Mouse (Mus musculus) heart, postnatal 0 days (tissue): ENCODE measurements at regions not wholly inside any gene's neighbourhood (a gene's known extent, or its start where the extent isn't known, plus 50 kb on each side); places are given as distances from the start of the nearest gene placed in this dataset.

ENCODE experiments used
- ATAC-seq: fragments of 200-750 bp; cut with Nextera tagmentation; 2 replicates; pipeline ENCODE4 v1.8.0; 2017; ENCODE audit warnings: low read depth, moderate number of reproducible peaks, moderate library complexity; ENCODE audit not compliant: insufficient read depth
- DNase-seq: peaks from one replicate; pipeline ENCODE4 v3.0.0-alpha.2; 2016; ENCODE audit warnings: low spot score
- H3K27ac ChIP-seq: fragments of 300-500 bp; sonication (generic); 2 replicates; pipeline ENCODE4 v1.5.1; 2014; ENCODE audit warnings: low read depth, mild to moderate bottlenecking
- H3K27me3 ChIP-seq: fragments of 300-500 bp; sonication (generic); 2 replicates; pipeline ENCODE4 v1.6.1; 2014; ENCODE audit warnings: low read length, mixed read lengths; ENCODE audit not compliant: control insufficient read depth, insufficient read depth
- H3K36me3 ChIP-seq: fragments of 300-500 bp; sonication (generic); replicated peaks from 2 replicates; pipeline ENCODE4 v1.6.1; 2014; ENCODE audit warnings: low read length, mixed read lengths; ENCODE audit not compliant: control insufficient read depth, insufficient read depth
- H3K4me1 ChIP-seq: fragments of 300-500 bp; sonication (generic); 2 replicates; pipeline ENCODE4 v1.6.1; 2014; ENCODE audit warnings: antibody characterized with exemption; ENCODE audit not compliant: control insufficient read depth, insufficient read depth
- H3K4me2 ChIP-seq: fragments of 300-500 bp; sonication (generic); 2 replicates; pipeline ENCODE4 v1.6.1; 2014; ENCODE audit warnings: low read depth, mild to moderate bottlenecking, low read length, moderate library complexity
- H3K4me3 ChIP-seq: fragments of 300-500 bp; sonication (generic); 2 replicates; pipeline ENCODE4 v1.5.1; 2014; ENCODE audit warnings: low read depth, low read length
- H3K9ac ChIP-seq: fragments of 300-500 bp; sonication (generic); replicated peaks from 2 replicates; pipeline ENCODE4 v1.6.1; 2014; ENCODE audit warnings: low read depth, low read length, mixed read lengths
- H3K9me3 ChIP-seq: fragments of 300-500 bp; sonication (generic); replicated peaks from 2 replicates; pipeline ENCODE4 v1.6.1; 2016; ENCODE audit warnings: low read length; ENCODE audit not compliant: control insufficient read depth
- CTCF ChIP-seq: IDR thresholded peaks from 2 replicates; pipeline ENCODE4 v1.5.1; 2016; ENCODE audit warnings: antibody characterized with exemption, control low read depth, low read depth
- EP300 ChIP-seq: IDR thresholded peaks from 2 replicates; pipeline ENCODE4 v1.6.1; 2016; ENCODE audit warnings: antibody characterized with exemption, low read depth
- WGBS: fragments of 180-500 bp; shearing (Covaris S2); extraction: QIAGEN DNeasy Blood & Tissue Kit; methylation state at CpG from one replicate; pipeline ENCODE4 v1.1.7; 2014; 5-methylcytosine and 5-hydroxymethylcytosine counted together

- H3K27ac ChIP-seq, result no peak overlapping the region
- H3K27me3 ChIP-seq, result no peaks in the 10 kb centered on the region
- no peak overlapping the region for H3K4me3 ChIP-seq
- TF ChIP-seq CTCF (no peak), EP300 (no peak)
- no peak for ATAC-seq
- H3K4me2 ChIP-seq, result no peak overlapping the region
- no peak for DNase-seq
- no peaks in the 10 kb centered on the region for H3K9me3 ChIP-seq
- no peak overlapping the region for H3K9ac ChIP-seq
- WGBS, result 53% methylated on average over 2 of the region's 2 CpGs
- H3K4me1 ChIP-seq, result no peaks in the 10 kb centered on the region
- H3K36me3 ChIP-seq, result no peaks in the 10 kb centered on the region
Measured at GRCm38 (mm10) chr9:51598706-51599105, 166.4 kb upstream of the Arhgap20 start.

GRCm38 (mm10) chr9:51608158-51608557 is 157.0 kb upstream of the Arhgap20 start:
- H3K27me3 ChIP-seq, result no peaks in the 10 kb centered on the region
- 39% methylated on average over 1 of the region's 1 CpGs for WGBS
- H3K4me1 ChIP-seq, result no peaks in the 10 kb centered on the region
- no peak overlapping the region for H3K4me3 ChIP-seq
- no peak overlapping the region for H3K9ac ChIP-seq
- no peaks in the 10 kb centered on the region for H3K9me3 ChIP-seq
- DNase-seq (no peak), ATAC-seq (no peak)
- H3K36me3 ChIP-seq, result no peaks in the 10 kb centered on the region
- no peak overlapping the region for H3K4me2 ChIP-seq
- no peak for TF ChIP-seq CTCF
- TF ChIP-seq EP300, result no peak
- no peak overlapping the region for H3K27ac ChIP-seq

- H3K27me3 ChIP-seq, result no peaks in the 10 kb centered on the region
- ATAC-seq (no peak), DNase-seq (no peak)
- H3K4me3 ChIP-seq, result no peak overlapping the region
- H3K9me3 ChIP-seq, result no peaks in the 10 kb centered on the region
- H3K4me2 ChIP-seq, result no peak overlapping the region
- H3K27ac ChIP-seq, result no peak overlapping the region
- no peak overlapping the region for H3K9ac ChIP-seq
- no peaks in the 10 kb centered on the region for H3K4me1 ChIP-seq
- H3K36me3 ChIP-seq, result no peaks in the 10 kb centered on the region
- 81% methylated on average over 6 of the region's 6 CpGs for WGBS
- TF ChIP-seq CTCF (no peak), EP300 (no peak)
Measured at GRCm38 (mm10) chr9:51608697-51609456, 156.3 kb upstream of the Arhgap20 start.

- WGBS, result 75% methylated on average over 4 of the region's 4 CpGs
- no peak for ATAC-seq
Measured at GRCm38 (mm10) chr9:51626156-51626555, 139.0 kb upstream of the Arhgap20 start.

GRCm38 (mm10) chr9:51636097-51636496 is 129.0 kb upstream of the Arhgap20 start:
- no peak for ATAC-seq
- no peak overlapping the region for H3K4me3 ChIP-seq
- no peak for DNase-seq
- H3K9ac ChIP-seq, result no peak overlapping the region
- H3K4me2 ChIP-seq, result no peak overlapping the region
- no peaks in the 10 kb centered on the region for H3K27me3 ChIP-seq
- WGBS, result 88% methylated on average over 2 of the region's 2 CpGs
- no peaks in the 10 kb centered on the region for H3K36me3 ChIP-seq
- H3K4me1 ChIP-seq, result peaks cover 11% of the 10 kb centered on the region; the same call in 1 of the 2 replicates
- no peak overlapping the region for H3K27ac ChIP-seq
- no peaks in the 10 kb centered on the region for H3K9me3 ChIP-seq
- TF ChIP-seq EP300 (no peak), CTCF (no peak)

More at GRCm38 (mm10) chr9:51626156-51626555, 139.0 kb upstream of the Arhgap20 start:
- H3K4me2 ChIP-seq, result no peak overlapping the region
- no peaks in the 10 kb centered on the region for H3K36me3 ChIP-seq
- TF ChIP-seq CTCF, result no peak
- no peak for TF ChIP-seq EP300
- no peak overlapping the region for H3K27ac ChIP-seq
- no peaks in the 10 kb centered on the region for H3K9me3 ChIP-seq
- no peak overlapping the region for H3K4me3 ChIP-seq
- no peak overlapping the region for H3K9ac ChIP-seq
- DNase-seq, result no peak
- no peaks in the 10 kb centered on the region for H3K27me3 ChIP-seq
- no peaks in the 10 kb centered on the region for H3K4me1 ChIP-seq

- Histone ChIP-seq H3K9ac (no peak overlapping the region), H3K27ac (no peak overlapping the region), H3K27me3 (no peaks in the 10 kb centered on the region), H3K4me1 (peaks cover 12% of the 10 kb centered on the region; the same call in 1 of the 2 replicates), H3K9me3 (no peaks in the 10 kb centered on the region), H3K4me3 (no peak overlapping the region), H3K36me3 (no peaks in the 10 kb centered on the region), H3K4me2 (no peak overlapping the region)
- TF ChIP-seq EP300, result no peak
- TF ChIP-seq CTCF, result no peak
- ATAC-seq (no peak), DNase-seq (no peak)
- 77% methylated on average over 1 of the region's 1 CpGs for WGBS
Measured at GRCm38 (mm10) chr9:51636559-51637127, 128.5 kb upstream of the Arhgap20 start.
